Mouse (Mus musculus) fat pad, adult 2 months (tissue): ENCODE measurements around the gene Nt5m.

Experiments used
- DNase-seq: peaks from one replicate; pipeline ENCODE4 v3.0.0-alpha.2; 2011; ENCODE audit warnings: low read depth, low spot score; ENCODE audit errors: extremely low read depth

The Nt5m gene

GRCm38 (mm10) chr11:59900995-59901394, 61.7 kb downstream of the Nt5m start:
- DNase-seq = no peak

DNA sequence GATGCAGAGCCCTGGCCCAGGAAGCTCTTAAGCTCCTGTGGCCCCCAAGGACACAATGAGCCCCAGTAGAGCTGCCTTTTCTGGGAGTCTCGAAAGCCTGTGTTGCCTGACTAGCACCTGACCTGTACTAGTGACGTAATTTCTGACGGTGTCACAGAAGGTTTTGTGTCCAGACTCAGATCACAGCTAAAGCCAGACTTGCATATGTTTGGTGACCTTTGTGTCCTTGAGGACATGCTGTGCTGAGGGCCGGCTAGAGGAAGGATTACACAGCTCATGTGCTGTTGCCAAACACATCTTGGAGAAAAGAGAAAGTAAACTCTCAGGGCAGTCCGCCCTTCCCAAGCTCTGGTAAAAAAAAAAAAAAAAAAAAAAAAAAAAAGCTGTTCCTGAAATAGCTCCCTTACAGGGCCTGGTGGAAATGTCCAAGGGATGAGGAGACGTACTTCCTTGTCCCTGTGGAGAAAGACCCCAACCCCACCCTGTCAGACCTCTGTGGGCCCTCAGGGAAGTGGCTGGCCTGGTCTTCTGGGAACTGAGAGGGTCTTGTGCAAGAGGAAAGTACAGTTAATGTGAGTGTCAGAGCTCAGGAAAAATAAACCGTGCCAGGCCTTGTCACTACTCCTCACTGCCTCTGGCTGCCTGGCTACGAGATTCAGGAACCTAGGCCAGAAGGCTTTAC, 62.9 kb downstream of the Nt5m start:
- peak; percentile 51 for DNase-seq

DNA sequence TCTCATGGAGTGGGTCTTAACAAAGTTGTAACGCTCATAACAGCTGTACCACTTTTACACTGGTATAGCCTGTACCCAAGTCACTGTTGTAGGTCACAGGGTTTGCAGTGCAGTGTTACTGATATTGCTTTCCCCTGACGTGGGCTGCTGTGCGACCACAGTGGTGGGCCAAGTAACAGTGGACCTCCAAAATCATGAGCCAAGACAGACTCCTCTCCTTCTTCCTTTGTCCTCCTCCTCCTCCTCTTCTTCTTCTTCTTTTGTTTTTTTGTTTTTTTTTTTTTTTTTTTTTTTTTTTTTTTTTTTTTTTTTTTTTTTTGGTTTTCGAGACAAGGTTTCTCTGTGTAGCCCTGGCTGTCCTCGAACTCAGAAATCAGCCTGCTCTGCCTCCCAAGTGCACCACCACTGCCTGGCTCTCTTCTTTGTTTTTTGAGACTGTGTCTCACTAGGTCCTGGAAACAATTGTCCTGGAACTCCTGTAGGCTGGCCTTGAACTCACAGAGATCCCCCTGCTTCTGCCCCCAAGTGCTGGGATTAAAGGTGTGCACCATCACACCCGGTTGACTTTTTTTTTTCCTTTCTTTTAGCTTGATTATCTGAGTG, 67.4 kb downstream of the Nt5m start:
- no peak for DNase-seq

DNA sequence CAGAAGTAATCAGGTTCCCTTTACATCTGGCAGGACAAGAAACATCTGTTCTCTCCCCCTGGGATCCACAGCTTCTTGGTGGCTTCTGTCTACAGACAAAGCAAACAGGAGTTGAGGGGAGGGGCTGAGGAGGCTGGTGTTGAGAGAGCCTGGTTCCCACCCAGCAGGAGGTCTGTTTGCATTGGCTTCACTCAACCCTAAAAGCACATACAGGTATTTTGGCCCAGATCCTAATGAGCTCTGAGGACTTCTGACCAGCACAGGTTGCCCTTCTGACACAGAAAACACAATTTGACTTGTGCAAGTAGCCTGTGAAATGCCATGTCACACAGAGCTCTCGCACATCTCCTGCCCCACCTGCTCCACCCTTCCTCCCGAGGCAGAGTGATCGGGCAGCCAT, 69.2 kb downstream of the Nt5m start:
- DNase-seq = no peak

DNA sequence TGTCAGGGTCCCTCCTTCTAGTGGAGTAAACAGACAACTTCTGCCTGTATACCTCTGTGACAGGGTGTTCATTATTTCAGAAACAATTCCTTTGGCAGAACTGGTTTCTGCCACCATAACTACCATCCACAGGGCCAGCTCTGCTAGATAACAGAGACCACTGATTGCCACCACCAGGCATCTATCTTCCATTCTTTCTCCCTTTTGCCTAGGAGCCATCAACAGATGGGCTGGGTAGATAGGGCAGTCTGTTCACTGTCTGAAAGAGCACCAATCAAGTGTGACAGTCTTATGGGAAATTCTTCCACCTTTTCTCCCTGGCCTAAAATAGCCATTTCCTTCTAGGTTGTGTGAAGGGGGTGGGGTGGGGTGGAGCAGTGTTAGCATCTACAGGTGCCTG, 71.3 kb downstream of the Nt5m start:
- no peak for DNase-seq

DNA sequence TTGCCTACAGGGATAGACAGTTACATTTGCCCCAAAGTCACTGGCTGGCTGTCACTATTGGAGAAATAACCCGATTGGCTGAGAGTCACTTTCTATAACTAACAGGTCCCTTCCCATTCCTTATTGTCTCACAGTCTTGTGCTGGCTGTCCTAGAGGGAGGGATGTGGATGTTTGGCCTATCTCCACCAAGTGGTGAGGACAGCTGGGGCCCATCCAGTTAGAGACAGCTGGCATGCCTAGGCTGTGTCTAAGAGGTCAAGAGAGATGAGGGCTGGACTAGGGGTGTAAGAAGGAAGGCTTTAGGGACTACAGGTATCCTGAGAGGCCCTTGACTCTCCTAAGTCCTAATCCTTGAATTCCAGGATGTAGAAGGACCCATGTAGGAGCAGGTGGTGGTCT, 72.3 kb downstream of the Nt5m start:
- no peak for DNase-seq

- DNase-seq = no peak
Observed at GRCm38 (mm10) chr11:59913702-59914101, 74.5 kb downstream of the Nt5m start.

GRCm38 (mm10) chr11:59918014-59918413, 78.8 kb downstream of the Nt5m start:
- no peak for DNase-seq

- no peak for DNase-seq
Observed at GRCm38 (mm10) chr11:59919401-59919800, 80.2 kb downstream of the Nt5m start.

DNA sequence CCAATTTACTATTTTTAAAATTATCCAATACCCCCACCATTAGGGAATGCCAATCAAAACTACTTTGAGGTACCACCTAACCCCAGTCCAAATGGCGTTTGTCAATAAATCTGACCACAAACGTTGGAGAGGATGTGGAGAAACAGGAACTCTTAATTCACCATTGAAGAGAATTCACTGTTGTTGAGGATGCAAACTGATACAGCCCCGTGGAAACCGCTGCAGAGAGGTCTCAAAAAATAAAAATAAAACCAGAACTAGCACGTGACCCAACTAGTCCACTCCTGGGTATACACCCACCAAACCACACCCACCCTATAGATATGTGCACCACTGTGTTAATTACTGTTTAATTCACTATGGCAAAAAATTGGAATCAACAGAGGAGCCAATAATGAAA, 81.1 kb downstream of the Nt5m start:
- DNase-seq = no peak

DNA sequence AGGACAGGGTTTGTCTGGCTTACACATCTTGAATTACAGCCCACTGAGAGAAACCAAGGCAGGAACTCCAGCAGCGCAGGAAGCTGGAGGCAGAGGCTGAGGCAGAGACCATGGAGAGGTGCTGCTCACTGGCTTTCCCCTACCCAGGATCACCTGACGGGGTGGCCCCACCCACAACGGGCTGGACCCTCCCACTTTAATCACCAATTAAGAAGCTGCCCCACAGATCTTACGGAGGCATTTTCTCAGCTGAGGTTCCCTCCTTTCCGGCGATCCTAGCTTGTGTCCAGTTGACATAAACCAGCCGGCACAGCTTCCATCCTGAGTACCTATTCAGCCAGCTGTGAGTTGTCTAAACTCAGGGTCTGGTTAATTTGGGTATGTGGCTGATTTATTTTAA, 82.0 kb downstream of the Nt5m start:
- DNase-seq = no peak

DNA sequence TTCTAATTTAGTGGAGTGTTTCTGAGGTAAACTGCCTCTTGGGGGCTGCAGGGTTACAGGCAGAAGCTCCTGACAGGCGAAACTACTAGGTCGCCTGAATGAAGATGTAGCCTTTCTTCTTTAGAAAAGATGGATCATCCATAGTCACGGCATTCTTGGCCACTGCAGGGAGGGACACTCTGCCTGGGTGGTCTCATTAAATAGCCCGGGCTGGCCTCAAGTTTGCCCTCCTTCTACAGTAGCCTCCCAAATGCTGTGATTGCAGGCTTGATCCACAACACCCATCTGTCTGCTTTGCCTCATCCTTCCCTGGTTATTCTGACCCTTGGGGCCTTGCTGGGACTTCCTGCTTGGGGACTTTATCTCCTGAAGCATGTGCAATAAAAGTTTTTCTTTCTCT, 90.8 kb downstream of the Nt5m start:
- DNase-seq = no peak
